Mouse (Mus musculus) mouse trophoblast stem cell (cell line): ENCODE data around the gene Tenm4.

ENCODE experiments used
- in situ Hi-C, 2 experiments: fragments of 300-500 bp; cut with MseI, MboI; formaldehyde crosslinking; loops; 2 replicates in 1 of 2; 3 replicates in 1 of 2; pipeline ENCODE4 v1.15.1; 2025

Tenm4 gene

GRCm38 (mm10) chr7:96768718-96769117 lies 597.7 kb downstream of the Tenm4 start:
- in situ Hi-C loops, result loop anchor here in 1 of 2 experiments (5.0 kb wide), 1 partner anchor 144 kb away; no protein-coding TSS in a partner anchor

GRCm38 (mm10) chr7:96769784-96770183 lies 598.7 kb downstream of the Tenm4 start:
- in situ Hi-C loops, result loop anchor here in 1 of 2 experiments (5.0 kb wide), 1 partner anchor 143 kb away; no protein-coding TSS in a partner anchor

DNA sequence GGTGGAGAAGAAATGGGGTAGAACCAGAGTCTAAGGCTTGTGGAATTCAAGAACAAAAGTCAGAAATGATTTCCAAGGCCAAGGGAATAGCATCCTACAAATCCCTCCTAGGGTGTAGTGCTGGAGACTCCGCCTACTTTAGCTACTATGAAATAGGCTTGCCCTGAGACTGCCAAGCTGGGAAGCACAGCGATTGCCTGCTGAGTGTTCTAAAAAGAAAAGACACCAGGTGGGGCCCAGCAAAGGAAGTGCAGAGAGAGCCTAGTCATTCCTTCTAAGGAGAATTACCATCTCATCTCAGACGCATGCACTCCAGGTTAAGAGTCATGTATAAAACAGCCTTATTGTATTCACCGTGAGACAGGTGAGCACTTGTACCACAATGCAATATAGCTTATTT lies 601.9 kb downstream of the Tenm4 start:
- in situ Hi-C loops, result no loop called here

GRCm38 (mm10) chr7:96773585-96774225 lies 602.7 kb downstream of the Tenm4 start:
- in situ Hi-C loops, result no loop called here

DNA sequence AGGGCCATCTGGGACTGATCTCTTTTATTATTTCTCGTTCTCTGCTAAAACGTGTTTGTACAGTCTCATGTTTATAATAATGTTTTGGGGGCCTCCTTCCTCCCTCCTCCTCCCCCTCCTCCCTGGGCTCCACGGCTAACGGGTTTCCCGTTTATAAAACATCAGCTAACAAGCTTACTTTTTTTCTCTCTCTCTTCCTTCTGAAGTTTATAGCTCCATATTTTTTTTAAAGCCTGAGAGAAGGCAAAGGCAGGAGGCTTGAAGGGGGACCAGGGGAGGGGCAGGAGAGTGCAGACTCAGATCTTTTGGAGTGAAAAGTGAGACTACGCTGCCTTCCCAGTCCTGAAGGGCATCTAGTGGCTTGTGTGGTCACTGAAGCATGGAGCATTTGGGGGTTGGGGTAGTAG lies 604.0 kb downstream of the Tenm4 start:
- in situ Hi-C loops, result loop anchor here in 1 of 2 experiments (5.0 kb wide), 1 partner anchor 137 kb away; no protein-coding TSS in a partner anchor

DNA sequence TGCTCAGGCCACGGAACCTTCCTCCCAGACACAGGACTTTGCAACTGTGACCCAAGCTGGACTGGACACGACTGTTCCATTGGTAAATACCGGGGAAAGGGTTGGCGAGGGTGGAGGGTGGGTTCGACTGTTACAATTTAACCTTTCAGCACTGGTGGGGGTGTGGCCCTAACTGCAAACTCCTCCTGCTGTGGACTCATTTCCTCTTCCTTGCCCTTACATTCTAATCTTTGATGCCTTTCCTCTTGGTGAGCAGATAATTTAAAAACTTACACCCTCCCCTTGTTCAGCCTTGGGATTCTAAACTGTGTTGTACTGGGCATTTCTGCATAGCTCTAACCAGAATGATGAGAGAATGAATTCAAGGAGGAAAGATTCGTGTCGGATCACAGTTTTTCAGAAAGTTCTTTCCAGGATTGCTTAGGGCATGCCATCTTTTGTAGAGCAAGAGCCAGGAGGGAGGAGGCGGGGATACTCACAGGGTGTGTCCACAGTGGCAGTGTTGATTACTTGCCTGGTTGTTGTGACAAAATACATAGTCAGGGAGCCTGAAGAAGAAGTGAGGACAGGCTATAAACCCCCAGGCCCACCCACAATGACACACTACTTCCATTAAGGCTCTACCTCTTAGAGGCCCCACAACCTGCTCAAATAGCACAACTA lies 607.0 kb downstream of the Tenm4 start:
- in situ Hi-C loops, result loop anchor here in 1 of 2 experiments (5.0 kb wide), 1 partner anchor 134 kb away; no protein-coding TSS in a partner anchor

DNA sequence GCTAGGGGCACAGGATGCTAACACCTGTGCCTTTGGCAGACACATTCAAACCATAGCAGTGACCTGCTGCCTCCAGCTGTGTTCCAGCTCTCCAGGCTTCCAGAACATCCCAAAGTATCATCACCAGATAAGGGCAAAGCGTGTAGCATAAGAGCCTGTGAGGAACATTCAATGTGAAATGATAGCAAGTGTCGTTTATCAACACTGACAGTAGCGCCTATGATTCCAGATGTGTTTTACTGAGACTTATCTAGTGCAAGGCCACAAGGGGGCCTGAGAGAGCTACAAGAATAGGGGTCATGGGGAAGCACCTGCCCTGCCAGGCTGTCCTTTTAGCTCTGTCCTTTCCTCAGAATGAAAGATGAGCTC lies 607.5 kb downstream of the Tenm4 start:
- in situ Hi-C loops, result loop anchor here in 1 of 2 experiments (5.0 kb wide), 1 partner anchor 134 kb away; no protein-coding TSS in a partner anchor

DNA sequence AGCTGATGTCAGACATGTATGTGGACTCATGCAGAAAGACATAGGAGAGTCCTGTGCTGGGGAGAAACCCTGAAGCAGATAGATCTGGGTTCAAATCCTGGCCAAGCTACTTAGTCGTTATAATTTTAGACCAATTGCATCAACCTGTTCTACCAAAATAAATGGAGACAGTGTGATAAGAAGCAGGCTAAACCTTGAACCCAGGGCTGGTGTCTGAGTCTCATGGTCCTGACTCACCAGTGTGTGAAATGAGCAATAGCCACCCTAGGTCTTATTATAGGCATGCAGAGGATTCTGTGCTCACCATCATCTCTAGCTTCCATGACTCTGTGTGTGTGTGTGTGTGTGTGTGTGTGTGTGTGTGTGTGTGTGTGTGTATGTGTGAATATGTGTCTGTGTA lies 609.5 kb downstream of the Tenm4 start:
- in situ Hi-C loops, result no loop called here

DNA sequence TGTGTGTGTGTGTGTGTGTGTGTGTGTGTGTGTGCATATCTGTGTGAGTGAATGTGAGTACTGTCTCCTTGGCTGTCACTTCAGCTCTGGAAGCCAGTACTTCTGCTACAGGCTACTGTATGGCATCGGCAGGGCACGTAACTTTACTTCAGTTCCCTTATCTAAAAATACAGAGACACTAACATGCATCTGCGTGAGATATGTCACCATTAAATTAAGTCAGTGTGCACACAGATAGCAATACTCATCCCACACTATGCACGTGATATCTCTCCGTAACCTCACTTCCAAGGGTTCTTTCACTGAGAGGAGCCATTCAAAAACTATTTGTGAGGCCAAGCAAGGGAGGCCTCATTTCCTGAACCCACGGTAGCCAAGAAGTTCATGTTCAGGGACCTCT lies 610.0 kb downstream of the Tenm4 start:
- in situ Hi-C loops, result no loop called here

- in situ Hi-C loops, result no loop called here
Measured at GRCm38 (mm10) chr7:96782686-96783085, 611.6 kb downstream of the Tenm4 start.

DNA sequence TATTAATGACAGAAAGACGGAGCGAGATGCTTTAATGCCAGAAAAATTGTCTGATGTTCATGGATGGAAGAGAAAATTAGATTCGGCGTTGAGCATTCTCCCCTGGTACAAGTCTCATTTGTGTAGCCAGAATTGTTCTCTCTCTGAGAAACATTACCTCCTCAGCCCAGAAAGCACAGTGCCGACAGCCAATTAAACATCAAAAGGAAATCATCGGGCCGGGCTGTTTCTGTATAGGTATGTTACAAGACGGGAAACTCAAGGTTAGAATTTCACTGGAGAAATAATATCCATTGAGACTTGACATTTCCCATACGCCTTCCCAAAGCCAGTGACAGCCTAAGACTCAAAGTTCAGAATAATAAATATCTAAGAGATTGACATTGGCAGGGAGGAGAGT lies 614.8 kb downstream of the Tenm4 start:
- in situ Hi-C loops, result no loop called here

DNA sequence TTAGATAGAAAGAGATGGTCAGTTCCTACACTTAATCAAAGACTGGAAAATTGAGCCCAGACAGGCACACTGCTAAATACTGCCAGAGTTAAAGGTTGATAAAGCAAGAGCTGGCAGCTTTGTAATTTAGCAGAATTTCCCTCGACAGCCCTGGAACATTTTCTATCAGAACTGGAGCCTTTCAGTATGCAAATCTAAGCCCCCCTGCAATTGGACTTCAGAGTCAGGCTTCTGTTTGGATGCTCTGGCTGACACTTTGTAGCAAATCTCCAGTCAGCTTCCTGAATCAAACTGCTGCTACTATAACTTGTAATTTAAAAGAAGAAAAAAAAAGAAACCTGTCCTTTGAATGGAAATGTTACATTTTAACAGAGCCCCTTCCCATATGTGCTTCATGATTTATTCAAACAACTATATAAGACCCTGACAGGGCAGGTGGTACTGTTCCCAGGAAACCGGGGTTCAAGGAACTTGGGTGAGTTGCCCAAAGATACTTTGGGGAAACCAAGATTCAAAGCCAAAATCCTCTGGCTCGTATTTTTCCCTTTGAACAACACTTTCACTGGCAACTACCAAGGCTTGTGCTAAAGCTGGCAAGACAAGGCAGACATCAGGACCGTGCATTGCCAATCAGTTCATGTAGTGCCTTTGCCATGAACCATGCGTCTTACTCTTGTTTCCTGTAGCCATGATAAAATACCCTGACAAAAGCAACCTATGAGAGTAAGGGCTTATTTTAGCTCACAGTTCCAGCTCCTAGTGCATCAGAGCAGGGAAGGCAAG lies 615.4 kb downstream of the Tenm4 start:
- in situ Hi-C loops, result no loop called here

- in situ Hi-C loops, result no loop called here
Measured at GRCm38 (mm10) chr7:96788135-96788534, 617.1 kb downstream of the Tenm4 start.

DNA sequence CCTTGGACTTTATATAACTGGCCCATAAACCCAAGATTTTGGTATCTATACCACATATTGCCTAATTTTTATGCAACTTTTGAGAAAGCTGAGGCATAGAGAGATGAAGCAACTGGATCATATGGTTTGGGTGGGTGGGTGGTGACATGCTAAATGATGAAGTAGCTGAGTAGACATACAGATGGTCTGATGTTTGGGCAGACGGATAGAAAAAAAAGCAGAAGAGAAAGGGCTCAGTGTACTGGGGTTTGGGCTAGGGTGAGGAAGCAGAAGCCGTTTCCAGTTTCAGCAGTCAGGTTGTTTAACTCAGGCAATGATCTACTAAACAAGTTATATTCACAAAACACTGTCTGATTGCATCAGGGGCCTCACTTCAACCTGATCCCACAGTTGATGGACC lies 619.3 kb downstream of the Tenm4 start:
- in situ Hi-C loops, result no loop called here

- in situ Hi-C loops, result no loop called here
Measured at GRCm38 (mm10) chr7:96792456-96793229, 621.6 kb downstream of the Tenm4 start.

GRCm38 (mm10) chr7:96796033-96796741 lies 625.1 kb downstream of the Tenm4 start:
- in situ Hi-C loops, result no loop called here

DNA sequence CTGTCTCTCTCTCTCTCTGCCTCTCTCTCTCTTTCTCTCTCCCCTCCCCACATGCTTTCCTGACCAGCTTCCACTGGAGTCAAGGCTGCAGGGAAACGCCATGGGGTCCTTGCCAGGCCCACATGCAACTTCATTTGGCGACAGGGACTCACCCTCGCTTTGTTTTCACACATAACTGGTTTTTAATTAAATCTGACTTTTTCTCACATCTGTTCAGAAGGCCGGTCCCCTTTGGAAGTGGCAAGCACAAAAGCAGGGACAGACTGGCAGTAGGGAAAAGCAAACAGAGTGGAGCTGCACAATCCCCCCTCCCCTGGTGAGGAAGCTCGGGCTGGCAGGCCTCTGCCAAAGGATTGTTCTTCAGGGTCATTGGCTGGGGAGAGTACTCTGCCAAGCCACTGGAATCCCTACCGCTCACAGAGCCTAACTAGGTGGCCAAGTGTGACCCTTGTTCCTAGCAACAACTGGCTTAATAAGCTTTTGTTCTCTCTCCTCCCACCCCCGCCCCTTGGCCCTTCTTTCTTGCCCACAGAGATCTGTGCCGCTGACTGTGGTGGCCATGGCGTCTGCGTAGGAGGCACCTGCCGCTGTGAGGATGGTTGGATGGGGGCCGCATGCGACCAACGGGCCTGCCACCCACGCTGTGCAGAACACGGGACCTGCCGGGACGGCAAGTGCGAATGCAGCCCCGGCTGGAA lies 625.9 kb downstream of the Tenm4 start:
- in situ Hi-C loops, result no loop called here

DNA sequence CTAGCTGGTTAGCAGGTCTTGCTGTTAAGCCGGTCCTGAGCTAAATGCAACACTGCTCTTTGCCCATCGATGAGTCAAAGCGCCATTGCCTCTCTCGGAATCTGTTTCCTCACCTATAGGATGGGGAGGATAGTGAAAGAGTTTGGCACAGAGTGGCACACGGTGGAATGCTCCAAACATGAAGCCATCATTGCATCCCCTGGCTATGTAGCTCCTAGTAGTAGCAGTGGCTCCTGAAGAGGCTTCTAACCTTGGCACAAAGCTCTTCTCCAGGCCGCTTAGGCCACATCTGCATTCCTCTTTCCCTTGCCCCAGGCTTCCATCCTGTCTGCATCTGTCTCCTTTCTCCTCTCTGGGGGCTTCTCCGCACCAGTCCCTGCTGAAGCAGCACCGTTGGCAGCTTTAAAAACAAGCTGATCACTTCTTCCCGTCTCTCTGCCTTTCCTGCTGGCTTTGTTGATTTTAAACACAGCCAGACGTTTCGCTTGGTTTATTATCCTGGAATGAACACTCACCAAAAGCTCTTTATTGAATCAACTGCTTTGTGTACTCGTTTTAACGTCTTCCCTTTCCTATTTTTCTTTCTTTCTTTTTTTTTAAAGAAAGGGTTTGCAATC lies 626.8 kb downstream of the Tenm4 start:
- in situ Hi-C loops, result no loop called here

GRCm38 (mm10) chr7:96799816-96800215 lies 628.8 kb downstream of the Tenm4 start:
- in situ Hi-C loops, result no loop called here

DNA sequence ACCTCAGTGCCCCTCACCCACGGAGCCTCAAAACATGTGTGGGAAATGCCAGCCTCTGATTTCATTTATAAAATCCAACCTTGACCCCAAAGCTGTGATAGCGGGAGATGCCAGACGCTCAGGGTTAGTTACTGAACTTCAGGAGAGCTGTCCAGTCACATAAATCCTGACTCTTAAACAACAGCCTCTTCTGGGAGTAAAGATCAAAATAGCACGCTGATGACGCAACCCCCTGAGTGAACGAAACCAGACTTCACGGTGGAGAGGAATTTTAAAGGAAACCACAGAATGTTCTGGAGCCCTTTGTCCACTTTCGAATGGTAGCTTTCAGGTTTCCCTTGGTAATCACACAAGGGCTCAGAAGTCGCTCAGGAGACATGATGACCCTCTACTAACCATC lies 630.3 kb downstream of the Tenm4 start:
- in situ Hi-C loops, result no loop called here
